Mouse (Mus musculus): ENCODE data around the gene Pip4k2c. TPM values are rescaled to one million over a fixed set of nuclear protein-coding genes. Genes with fewer than 3 reads are reported as not detected.
A peak's percentile ranks its signal among the peaks of the same experiment; 100 is the strongest.

The Pip4k2c gene
- 10 to 100 TPM; 53.2 to 59.6 (median 57.1) TPM for total RNA-seq (2022)

- peak; percentile 89 for DNase-seq
Measured at GRCm38 (mm10) chr10:127211414-127211854, at the start of gene Pip4k2c. Pip4k2c (minus strand) TSS chr10:127211585.

GRCm38 (mm10) chr10:127258489-127258888, 47.1 kb upstream of the Pip4k2c start:
- DNase-seq = no peak

DNA sequence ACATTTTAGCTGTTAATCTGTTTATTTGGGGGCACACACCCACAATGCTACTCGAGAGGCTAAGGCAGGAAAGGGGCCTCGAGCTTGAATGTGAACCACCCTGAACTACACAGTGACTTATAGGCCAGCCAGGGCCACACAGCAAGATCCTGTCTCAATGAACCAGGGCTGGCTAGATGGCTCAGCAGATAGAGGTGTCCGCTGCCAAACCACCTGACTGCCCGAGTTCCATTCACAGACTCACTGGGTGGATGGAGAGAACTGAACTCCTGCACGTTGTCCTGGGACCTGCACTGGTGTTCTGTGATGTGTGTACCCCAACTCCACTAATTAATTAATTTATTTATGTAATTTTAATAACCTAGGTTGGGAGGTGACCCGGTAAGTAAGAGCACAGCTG, 46.4 kb upstream of the Pip4k2c start:
- no peak for DNase-seq

DNA sequence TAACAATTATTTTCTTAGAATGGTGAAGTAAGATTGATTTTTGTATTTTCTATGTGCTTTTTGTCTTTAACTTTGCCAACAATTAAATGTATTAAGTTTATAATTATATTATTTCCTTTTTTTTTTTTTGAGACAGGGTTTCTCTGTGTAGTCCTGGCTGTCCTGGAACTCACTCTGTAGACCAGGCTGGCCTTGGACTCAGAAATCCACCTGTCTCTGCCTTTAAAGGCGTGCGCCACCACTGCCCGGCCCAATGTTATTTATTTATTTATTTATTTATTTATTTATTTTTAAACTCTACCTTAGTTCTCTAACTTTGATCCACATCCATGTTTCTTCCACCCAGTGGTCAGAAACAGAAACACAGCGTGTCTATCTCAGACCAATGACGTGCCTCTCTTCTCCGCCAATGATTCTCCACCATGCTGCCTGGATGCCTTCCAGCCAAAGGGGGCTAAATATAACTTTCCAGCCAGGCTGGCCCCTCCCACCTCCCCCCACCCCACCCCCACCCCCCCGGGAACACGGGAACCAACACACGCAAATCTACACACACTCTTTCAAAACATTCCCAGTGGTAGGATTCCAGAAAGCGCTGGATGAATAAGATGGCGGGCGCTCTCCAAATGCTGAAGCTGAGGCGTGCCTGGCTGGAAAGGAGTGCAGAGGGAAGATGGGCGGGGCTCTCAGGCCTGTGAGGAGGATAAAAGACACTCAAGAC, 44.4 kb upstream of the Pip4k2c start:
- DNase-seq = peak; percentile 37

DNA sequence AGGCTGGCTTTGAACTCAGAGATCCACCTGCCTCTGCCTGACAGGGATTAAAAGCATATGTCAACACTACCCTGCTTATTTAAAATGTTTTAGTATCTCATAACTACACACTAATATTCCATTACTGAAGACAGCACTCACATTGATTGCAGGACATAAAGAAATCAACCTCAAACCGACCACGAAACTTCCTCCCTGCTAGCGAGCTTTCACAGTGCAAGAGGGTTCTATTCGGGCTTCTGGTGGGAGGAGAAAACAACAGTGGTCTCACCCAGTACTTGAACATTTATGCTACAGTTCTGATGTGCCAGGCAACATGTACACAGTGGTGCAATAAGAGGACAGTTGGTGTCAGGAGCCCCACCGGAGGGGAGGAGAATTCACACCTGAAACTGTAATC, 39.4 kb upstream of the Pip4k2c start:
- DNase-seq = no peak

- no peak for DNase-seq
Measured at GRCm38 (mm10) chr10:127238241-127238824, 26.9 kb upstream of the Pip4k2c start.

DNA sequence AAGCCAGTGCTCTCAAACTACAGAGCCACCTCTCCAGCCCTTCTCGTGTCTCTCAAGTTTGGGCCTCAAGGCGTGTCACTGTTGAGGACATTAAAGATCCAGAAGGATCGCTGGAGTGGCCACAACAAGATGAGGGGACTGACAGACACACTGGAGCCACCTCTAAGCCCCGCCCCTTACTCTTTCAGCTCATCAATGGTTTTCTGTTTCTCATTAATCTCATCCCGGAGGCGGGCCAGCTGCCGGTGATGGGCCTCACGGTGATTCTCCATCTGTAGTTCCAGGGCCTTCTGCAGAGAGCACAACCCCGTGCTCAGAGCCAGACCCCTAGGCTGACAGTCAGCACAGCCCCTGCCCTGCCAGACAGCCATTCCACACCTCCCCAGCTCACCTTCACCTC, 25.2 kb upstream of the Pip4k2c start:
- no peak for DNase-seq

DNA sequence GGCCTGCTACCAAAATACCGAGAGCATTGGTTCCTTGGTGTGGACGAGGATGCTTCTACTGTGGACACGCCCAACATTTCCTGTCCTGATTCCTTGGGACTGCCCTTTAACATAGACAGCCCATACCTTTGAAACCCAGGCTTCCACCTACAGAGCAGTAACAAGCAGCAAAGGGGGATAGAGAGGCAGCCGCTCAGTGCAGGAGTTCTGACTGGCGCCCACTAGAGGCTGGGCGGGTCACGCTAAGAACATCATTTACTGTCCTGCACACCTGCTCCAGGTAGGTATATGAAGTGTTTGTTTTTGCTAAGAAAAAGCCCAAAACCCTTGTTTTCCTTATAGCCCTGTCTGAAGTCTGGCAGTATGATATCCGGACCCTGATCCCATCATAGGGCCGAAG, 21.8 kb upstream of the Pip4k2c start:
- DNase-seq = no peak

GRCm38 (mm10) chr10:127231741-127232140, 20.4 kb upstream of the Pip4k2c start:
- DNase-seq = no peak

GRCm38 (mm10) chr10:127230693-127231092, 19.3 kb upstream of the Pip4k2c start:
- DNase-seq = no peak

GRCm38 (mm10) chr10:127228897-127229296, 17.5 kb upstream of the Pip4k2c start:
- no peak for DNase-seq

GRCm38 (mm10) chr10:127227163-127227562, 15.8 kb upstream of the Pip4k2c start:
- no peak for DNase-seq

DNA sequence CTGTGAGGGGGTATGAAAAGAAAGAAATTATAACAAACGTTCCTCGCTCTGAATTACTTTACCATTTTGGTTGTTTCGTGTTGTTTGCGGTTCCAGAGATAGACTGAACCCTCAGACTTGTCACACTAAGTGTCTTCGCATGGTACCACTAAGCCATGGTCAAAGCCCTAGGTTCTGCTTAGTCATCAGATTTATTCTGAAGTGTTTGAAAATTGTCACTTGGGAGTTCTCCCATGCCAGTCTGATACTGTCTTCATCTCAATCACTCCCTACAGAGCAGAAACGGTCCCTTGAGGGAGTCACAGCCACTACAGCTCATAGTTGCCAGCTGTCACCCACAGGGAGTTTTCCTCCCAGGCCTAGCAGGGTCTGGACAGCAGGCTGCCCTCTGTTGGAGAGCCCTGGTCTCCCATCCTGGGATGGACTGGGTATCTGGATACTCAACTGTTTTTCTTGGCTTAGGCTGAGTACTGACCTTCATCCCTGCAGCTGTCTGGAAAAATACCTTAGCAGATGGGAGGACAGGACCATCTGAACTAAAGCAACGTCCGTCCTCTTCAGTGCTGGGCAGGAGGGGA, 15.0 kb upstream of the Pip4k2c start:
- DNase-seq = peak; percentile 31

DNA sequence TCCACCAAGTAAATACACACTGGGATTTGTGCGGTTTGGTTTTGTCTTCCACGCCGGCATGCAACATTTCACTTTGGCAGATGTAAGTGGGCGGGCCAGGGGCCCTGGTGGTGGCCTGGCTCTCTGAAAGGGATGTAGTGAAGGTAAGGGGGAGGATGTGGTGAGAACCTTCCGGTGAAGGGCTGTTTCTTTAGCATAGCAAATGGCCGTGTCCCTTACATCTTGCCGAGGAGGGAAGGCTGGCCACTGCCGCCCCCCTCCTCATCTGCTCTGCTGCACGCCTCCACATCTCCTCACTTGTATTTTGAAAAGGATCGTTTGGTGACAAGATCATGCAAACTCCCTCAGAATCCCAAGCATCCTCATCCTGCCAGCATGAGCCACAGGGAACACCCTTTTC, 14.3 kb upstream of the Pip4k2c start:
- no peak for DNase-seq

GRCm38 (mm10) chr10:127225213-127225612, 13.8 kb upstream of the Pip4k2c start:
- DNase-seq = no peak

DNA sequence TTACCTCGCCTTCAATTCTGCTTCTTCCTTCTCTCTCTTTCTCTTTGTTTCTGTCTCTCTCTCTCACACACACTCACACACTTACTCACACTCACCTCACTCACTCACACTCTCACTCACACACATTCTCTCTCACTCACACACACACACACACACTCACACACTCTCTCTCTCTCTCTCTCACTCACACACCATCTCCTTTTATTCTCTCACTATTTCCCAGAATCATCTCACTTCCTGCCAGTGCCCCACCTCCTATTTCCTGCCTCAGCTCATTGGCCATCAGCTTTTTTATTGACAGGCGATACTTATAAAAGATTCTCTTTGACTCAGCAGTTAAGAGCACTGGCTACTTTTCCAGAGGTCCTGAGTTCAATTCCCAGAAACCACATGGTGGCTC, 7.0 kb upstream of the Pip4k2c start:
- no peak for DNase-seq

DNA sequence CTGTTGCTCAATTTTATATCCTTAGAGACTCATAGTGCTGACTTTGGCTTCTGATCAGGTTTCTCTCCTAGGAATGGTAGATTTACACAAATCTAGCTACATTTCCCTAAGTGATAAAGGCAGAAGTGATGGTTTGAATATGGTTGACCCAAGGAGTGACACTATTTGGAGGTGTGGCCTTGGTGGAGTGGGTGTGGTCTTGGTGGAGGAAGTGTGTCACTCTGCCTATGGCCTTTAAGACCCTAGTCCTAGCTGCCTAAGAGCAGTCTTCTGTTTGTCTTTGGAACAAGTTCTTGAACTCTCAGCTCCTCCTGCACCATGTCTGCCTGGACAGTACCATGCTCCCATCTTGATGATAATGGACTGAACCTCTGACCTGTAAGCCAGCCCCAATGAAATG, 5.8 kb upstream of the Pip4k2c start:
- no peak for DNase-seq

DNA sequence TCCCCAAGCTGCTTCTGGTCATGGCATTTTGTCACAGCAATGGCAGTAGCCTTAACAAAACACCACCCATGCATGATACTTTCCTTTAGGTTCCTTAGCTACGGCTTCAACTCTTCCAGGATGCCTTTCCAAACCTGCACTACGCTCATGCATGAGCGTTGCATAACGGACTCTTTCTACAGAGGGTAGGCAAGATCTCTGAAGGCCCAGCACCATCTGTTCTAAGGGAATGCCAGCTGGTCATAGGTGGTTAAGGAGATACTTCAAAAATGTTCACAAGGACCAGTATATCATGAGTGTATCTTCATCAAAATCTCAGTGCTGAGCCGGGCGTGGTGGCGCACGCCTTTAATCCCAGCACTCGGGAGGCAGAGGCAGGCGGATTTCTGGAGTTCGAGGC, 5.1 kb upstream of the Pip4k2c start:
- no peak for DNase-seq

GRCm38 (mm10) chr10:127214422-127214803, 3.0 kb upstream of the Pip4k2c start:
- no peak for DNase-seq

DNA sequence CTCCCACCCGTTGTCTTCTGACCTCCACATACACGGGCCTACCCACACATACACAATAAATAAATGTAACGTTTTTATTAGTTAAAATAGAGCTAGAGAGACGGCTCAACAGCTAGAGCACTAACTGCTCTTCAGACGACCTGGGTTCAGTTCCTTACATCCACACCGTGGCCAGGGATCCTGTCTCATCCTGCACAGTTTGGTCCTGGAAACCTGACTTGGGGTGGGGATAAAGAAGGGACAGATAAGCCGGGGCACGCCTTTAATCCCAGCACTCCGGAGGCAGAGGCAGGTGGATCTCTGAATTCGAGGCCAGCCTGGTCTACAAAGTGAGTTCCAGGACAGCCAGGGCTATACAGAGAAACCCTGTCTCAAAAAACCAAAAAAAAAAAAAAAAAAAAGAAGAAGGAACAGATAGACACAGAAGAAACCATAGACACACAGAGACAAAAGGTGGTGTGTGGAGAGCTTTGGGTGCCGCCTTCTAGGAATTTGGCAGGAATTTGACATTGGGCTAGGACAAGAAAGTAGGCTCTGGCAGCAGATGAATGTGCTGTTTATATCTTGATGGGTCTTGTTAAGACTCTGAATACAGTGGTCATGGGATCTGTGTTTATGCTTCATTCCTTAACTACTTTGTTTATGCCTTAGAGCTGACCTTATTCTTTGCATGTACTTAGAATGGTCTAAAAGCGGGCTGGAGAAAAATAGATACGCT, 2.5 kb upstream of the Pip4k2c start:
- DNase-seq = no peak

GRCm38 (mm10) chr10:127213272-127213671, 1.9 kb upstream of the Pip4k2c start:
- DNase-seq = no peak

DNA sequence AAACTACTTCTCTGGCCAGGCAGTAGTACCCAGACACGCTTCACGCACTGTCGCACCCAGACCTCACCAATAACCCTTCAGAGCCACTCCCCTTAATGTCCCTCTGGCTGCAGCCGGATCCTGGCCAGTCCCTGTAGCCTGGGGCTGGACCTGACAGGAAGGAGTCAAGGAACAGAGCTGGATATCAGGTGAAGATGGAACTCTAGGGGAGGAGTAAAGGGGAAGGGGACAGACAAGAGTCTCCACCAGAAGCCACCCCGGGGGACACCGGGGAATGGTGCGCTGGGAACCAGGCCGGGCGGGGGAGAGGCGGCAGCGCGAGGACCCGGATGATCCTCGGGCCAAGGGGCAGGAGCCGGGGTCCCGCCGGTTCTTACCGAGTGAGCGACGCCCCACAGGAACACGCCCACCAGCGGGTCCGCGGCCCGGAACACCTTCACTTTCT, 402 bp downstream of the Pip4k2c start:
- no peak for DNase-seq

- DNase-seq = no peak
Measured at GRCm38 (mm10) chr10:127209928-127210570, 1.3 kb downstream of the Pip4k2c start.
